Mouse (Mus musculus): ENCODE measurements at regions not wholly inside any gene's neighbourhood (a gene's known extent, or its start where the extent isn't known, plus 50 kb on each side); places are given as distances from the start of the nearest gene placed in this dataset.

- no peak for DNase-seq (ENCODE audit: extremely low read depth)
- H3K27ac ChIP-seq (ENCODE audit: insufficient read depth, low read depth): no peak overlapping the region
- no peak overlapping the region for H3K4me3 ChIP-seq (replicated peaks in 1 of 3; ENCODE audit: low read depth in 2 of 3, low read length in 2 of 3, poor library complexity in 1 of 3)
- H3K27me3 ChIP-seq (replicated peaks): no peaks in the 10 kb centered on the region
- in situ Hi-C loops (cut with MboI; ENCODE audit: low pct_ligation_motif_present, low pct_unique_long_range_greater_than_20kb, low sequenced_read_pairs) (no loop called here), dilution Hi-C loops (cut with MboI; ENCODE audit: extremely low pct_ligation_motif_present, extremely low pct_unique_long_range_greater_than_20kb, low sequenced_read_pairs) (no loop called here)
- no peaks in the 10 kb centered on the region for H3K9me3 ChIP-seq (replicated peaks; ENCODE audit: low read length)
- H3K4me1 ChIP-seq (ENCODE audit: control insufficient read depth in 1 of 2, insufficient read depth in 2 of 2): no peaks in the 10 kb centered on the region
- no peak overlapping the region for H3K9ac ChIP-seq (ENCODE audit: insufficient read depth, low read depth)
- H3K79me2 ChIP-seq (replicated peaks; ENCODE audit: control insufficient read depth, extremely low read depth, insufficient read depth, poor library complexity, severe bottlenecking): no peaks in the 10 kb centered on the region
- no peak overlapping the region for H3K4me2 ChIP-seq (ENCODE audit: insufficient read depth, low read depth, poor library complexity, severe bottlenecking)
- H3K36me3 ChIP-seq (replicated peaks in 1 of 2; ENCODE audit: control insufficient read depth in 1 of 2, insufficient read depth in 1 of 2, low read length in 1 of 2): no peaks in the 10 kb centered on the region
- TF ChIP-seq TBP (conservative IDR thresholded peaks at IDR 0.05; ENCODE audit: low read depth, low read length) (no peak), POLR2AphosphoS2 (IDR thresholded peaks at IDR 0.05; ENCODE audit: low read depth, low read length) (no peak), POLR2A (IDR thresholded peaks at IDR 0.05; ENCODE audit: low read depth, low read length) (no peak), JUND (conservative IDR thresholded peaks at IDR 0.05; ENCODE audit: low read depth, low read length) (no peak), MAZ (IDR thresholded peaks at IDR 0.05; ENCODE audit: low read depth, low read length) (no peak), ETS1 (conservative IDR thresholded peaks at IDR 0.05; ENCODE audit: low read depth, low read length) (no peak)
Observed at GRCm38 (mm10) chr13:111170269-111171165, 84.3 kb upstream of the Actbl2 start.

- DNase-seq (ENCODE audit: extremely low read depth): no peak
- H3K27me3 ChIP-seq (replicated peaks): no peaks in the 10 kb centered on the region
- no peak overlapping the region for H3K27ac ChIP-seq (ENCODE audit: insufficient read depth, low read depth)
- no peak overlapping the region for H3K4me2 ChIP-seq (ENCODE audit: insufficient read depth, low read depth, poor library complexity, severe bottlenecking)
- TF ChIP-seq E2F4 (IDR thresholded peaks at IDR 0.05; ENCODE audit: insufficient replicate concordance, low read depth, low read length) (no peak), USF1 (IDR thresholded peaks at IDR 0.05; ENCODE audit: low read depth, low read length) (no peak), CHD1 (IDR thresholded peaks at IDR 0.05; ENCODE audit: low read depth, low read length) (no peak), PAX5 (IDR thresholded peaks at IDR 0.05; ENCODE audit: low read length) (no peak), CHD2 (IDR thresholded peaks at IDR 0.05; ENCODE audit: low read length) (no peak), MAX (IDR thresholded peaks at IDR 0.05; ENCODE audit: low read length) (no peak)
- no peak overlapping the region for H3K4me3 ChIP-seq (replicated peaks in 1 of 3; ENCODE audit: low read depth in 2 of 3, low read length in 2 of 3, poor library complexity in 1 of 3)
- no peaks in the 10 kb centered on the region for H3K36me3 ChIP-seq (replicated peaks in 1 of 2; ENCODE audit: control insufficient read depth in 1 of 2, insufficient read depth in 1 of 2, low read length in 1 of 2)
- no peaks in the 10 kb centered on the region for H3K4me1 ChIP-seq (ENCODE audit: control insufficient read depth in 1 of 2, insufficient read depth in 2 of 2)
- dilution Hi-C loops (cut with MboI; ENCODE audit: extremely low pct_ligation_motif_present, extremely low pct_unique_long_range_greater_than_20kb, low sequenced_read_pairs): no loop called here
- no peak overlapping the region for H3K9ac ChIP-seq (ENCODE audit: insufficient read depth, low read depth)
- no peaks in the 10 kb centered on the region for H3K9me3 ChIP-seq (replicated peaks; ENCODE audit: low read length)
- no peaks in the 10 kb centered on the region for H3K79me2 ChIP-seq (replicated peaks; ENCODE audit: control insufficient read depth, extremely low read depth, insufficient read depth, poor library complexity, severe bottlenecking)
- in situ Hi-C loops (cut with MboI; ENCODE audit: low pct_ligation_motif_present, low pct_unique_long_range_greater_than_20kb, low sequenced_read_pairs): no loop called here
Observed at GRCm38 (mm10) chr13:111179186-111179585, 75.6 kb upstream of the Actbl2 start.

- H3K4me1 ChIP-seq (ENCODE audit: control insufficient read depth in 1 of 2, insufficient read depth in 2 of 2): peaks cover 2 to 12% of the 10 kb centered on the region in 2 experiments; a peak in 2 of 4 replicates
- in situ Hi-C loops (cut with MboI; ENCODE audit: low pct_ligation_motif_present, low pct_unique_long_range_greater_than_20kb, low sequenced_read_pairs): no loop called here
Observed at GRCm38 (mm10) chr13:111183293-111183692, 71.5 kb upstream of the Actbl2 start.

More at GRCm38 (mm10) chr13:111183293-111183692, 71.5 kb upstream of the Actbl2 start:
- Histone ChIP-seq H3K27ac (ENCODE audit: insufficient read depth, low read depth) (no peak overlapping the region), H3K79me2 (replicated peaks; ENCODE audit: control insufficient read depth, extremely low read depth, insufficient read depth, poor library complexity, severe bottlenecking) (no peaks in the 10 kb centered on the region), H3K36me3 (replicated peaks in 1 of 2; ENCODE audit: control insufficient read depth in 1 of 2, insufficient read depth in 1 of 2, low read length in 1 of 2) (no peaks in the 10 kb centered on the region), H3K9ac (ENCODE audit: insufficient read depth, low read depth) (no peak overlapping the region), H3K4me3 (replicated peaks in 1 of 3; ENCODE audit: low read depth in 2 of 3, low read length in 2 of 3, poor library complexity in 1 of 3) (no peak overlapping the region), H3K27me3 (replicated peaks) (no peaks in the 10 kb centered on the region), H3K4me2 (ENCODE audit: insufficient read depth, low read depth, poor library complexity, severe bottlenecking) (no peak overlapping the region), H3K9me3 (replicated peaks; ENCODE audit: low read length) (no peaks in the 10 kb centered on the region)
- DNase-seq (ENCODE audit: extremely low read depth): no peak
- TF ChIP-seq ELF1 (IDR thresholded peaks at IDR 0.05; ENCODE audit: low read depth, low read length): no peak
- no peak for TF ChIP-seq MYC (IDR thresholded peaks at IDR 0.05; ENCODE audit: low read depth, low read length)
- TF ChIP-seq USF2 (conservative IDR thresholded peaks at IDR 0.05; ENCODE audit: low read depth, low read length): no peak
- no peak for TF ChIP-seq POLR2AphosphoS2 (IDR thresholded peaks at IDR 0.05; ENCODE audit: low read depth, low read length)
- TF ChIP-seq CHD2 (IDR thresholded peaks at IDR 0.05; ENCODE audit: low read length): no peak
- TF ChIP-seq TBP (conservative IDR thresholded peaks at IDR 0.05; ENCODE audit: low read depth, low read length): no peak
- TF ChIP-seq MEF2A (IDR thresholded peaks at IDR 0.05; ENCODE audit: borderline replicate concordance, low read depth, low read length): no peak
- no peak for TF ChIP-seq ZC3H11A (IDR thresholded peaks at IDR 0.05; ENCODE audit: low read depth, low read length)
- no peak for TF ChIP-seq ZKSCAN1 (IDR thresholded peaks at IDR 0.05; ENCODE audit: borderline replicate concordance, low read depth, low read length)
- TF ChIP-seq SMC3 (IDR thresholded peaks at IDR 0.05; ENCODE audit: low read depth, low read length): no peak
- no peak for TF ChIP-seq POLR2A (IDR thresholded peaks at IDR 0.05; ENCODE audit: low read depth, low read length)
- no peak for TF ChIP-seq GABPA (IDR thresholded peaks at IDR 0.05; ENCODE audit: insufficient replicate concordance, low read depth, low read length)
- TF ChIP-seq JUN (IDR thresholded peaks at IDR 0.05; ENCODE audit: insufficient read depth, low read depth, low read length): no peak
- no peak for TF ChIP-seq EP300 (IDR thresholded peaks at IDR 0.05; ENCODE audit: low read length)
- TF ChIP-seq JUND (conservative IDR thresholded peaks at IDR 0.05; ENCODE audit: low read depth, low read length): no peak
- no peak for TF ChIP-seq TCF12 (IDR thresholded peaks at IDR 0.05; ENCODE audit: low read depth, low read length)
- TF ChIP-seq NELFE (IDR thresholded peaks at IDR 0.05; ENCODE audit: low read depth, low read length): no peak
- dilution Hi-C loops (cut with MboI; ENCODE audit: extremely low pct_ligation_motif_present, extremely low pct_unique_long_range_greater_than_20kb, low sequenced_read_pairs): no loop called here

Measured in CH12.LX (cell line).